Mouse (Mus musculus): ENCODE data around the gene Tmco1. TPM values are rescaled to one million over a fixed set of nuclear protein-coding genes. Genes with fewer than 3 reads are reported as not detected.

The Tmco1 gene
- polyA plus RNA-seq, 1 experiment from 2014 or later, result 81.5 TPM

Small RNA genes lying within 50 kb of the gene (microRNA-seq; reads per million reads assigned to microRNA genes)
- gene Gm25911 (2.7 reads per million), gene Mir6347 (not detected)

Other genes starting within 250 kb of the Tmco1 start
- gene Uck2, start 23.1 kb upstream of the Tmco1 start, polyA plus RNA-seq (2014; fragmentation: Nextera tagmentation; extraction: Ambion mirVana), result 138 and 143 TPM in 2 replicates
- 36.5 and 40.2 TPM in 2 replicates for gene Aldh9a1, start 41.6 kb downstream of the Tmco1 start, polyA plus RNA-seq (2014; fragmentation: Nextera tagmentation; extraction: Ambion mirVana)
- 42.5 and 44.1 TPM in 2 replicates for gene Mgst3, start 85.5 kb downstream of the Tmco1 start, polyA plus RNA-seq (2014; fragmentation: Nextera tagmentation; extraction: Ambion mirVana)
- not detected in 2 replicates for gene Lrrc52, start 158.4 kb downstream of the Tmco1 start, polyA plus RNA-seq (2014; fragmentation: Nextera tagmentation; extraction: Ambion mirVana)